Mouse (Mus musculus) forelimb bud, embryonic 11.5 days (tissue): ENCODE results near the gene Ccdc159.

Experiments
- DNase-seq: peaks from one replicate; pipeline ENCODE4 v3.0.0-alpha.2; 2012; ENCODE audit warnings: low read depth, low spot score

Ccdc159 gene

GRCm38 (mm10) chr9:21934021-21934420, 6.8 kb downstream of the Ccdc159 start:
- no peak for DNase-seq

- no peak for DNase-seq
Observed at GRCm38 (mm10) chr9:21935466-21936131, 8.3 kb downstream of the Ccdc159 start.

GRCm38 (mm10) chr9:21936692-21937570, 9.7 kb downstream of the Ccdc159 start, which contains the start of gene Plppr2:
TSS of gene Plppr2 (plus strand) at chr9:21937033.
- peak; percentile 93 for DNase-seq

GRCm38 (mm10) chr9:21937711-21938175, 10.5 kb downstream of the Ccdc159 start:
- DNase-seq, result no peak

GRCm38 (mm10) chr9:21938234-21938855, 11.1 kb downstream of the Ccdc159 start:
- DNase-seq, result no peak

- no peak for DNase-seq
Observed at GRCm38 (mm10) chr9:21943046-21943445, 15.8 kb downstream of the Ccdc159 start.

- DNase-seq, result no peak
Observed at GRCm38 (mm10) chr9:21943638-21944037, 16.4 kb downstream of the Ccdc159 start.

GRCm38 (mm10) chr9:21944267-21944666, 17.0 kb downstream of the Ccdc159 start:
- DNase-seq, result no peak

GRCm38 (mm10) chr9:21947540-21948130, 20.4 kb downstream of the Ccdc159 start:
- no peak for DNase-seq

GRCm38 (mm10) chr9:21948146-21948545, 20.9 kb downstream of the Ccdc159 start:
- DNase-seq, result no peak

- no peak for DNase-seq
Observed at GRCm38 (mm10) chr9:21948790-21949189, 21.5 kb downstream of the Ccdc159 start.

- peak; percentile 82 for DNase-seq
Observed at GRCm38 (mm10) chr9:21950322-21950721, 23.1 kb downstream of the Ccdc159 start.

GRCm38 (mm10) chr9:21951977-21952376, 24.7 kb downstream of the Ccdc159 start:
- no peak for DNase-seq

GRCm38 (mm10) chr9:21953600-21953999, 26.3 kb downstream of the Ccdc159 start:
- DNase-seq, result no peak

- no peak for DNase-seq
Observed at GRCm38 (mm10) chr9:21954635-21955034, 27.4 kb downstream of the Ccdc159 start.

- DNase-seq, result no peak
Observed at GRCm38 (mm10) chr9:21955225-21955569, 27.9 kb downstream of the Ccdc159 start.

GRCm38 (mm10) chr9:21955570-21956281, 28.5 kb downstream of the Ccdc159 start, which contains the start of gene Swsap1:
TSS of gene Swsap1 (plus strand) at chr9:21955755.
- peak; percentile 98 for DNase-seq

- no peak for DNase-seq
Observed at GRCm38 (mm10) chr9:21958372-21958771, 31.1 kb downstream of the Ccdc159 start.

- DNase-seq, result no peak
Observed at GRCm38 (mm10) chr9:21959244-21959643, 32.0 kb downstream of the Ccdc159 start.

GRCm38 (mm10) chr9:21960135-21960534, 32.9 kb downstream of the Ccdc159 start:
- no peak for DNase-seq

- DNase-seq, result no peak
Observed at GRCm38 (mm10) chr9:21960558-21961208, 33.4 kb downstream of the Ccdc159 start.
